Mouse (Mus musculus) limb, embryonic 13.5 days (tissue): ENCODE measurements around the gene Ggt5. TPM values are rescaled to one million over a fixed set of nuclear protein-coding genes. Genes with fewer than 3 reads are reported as not detected.

Experiments
- ATAC-seq: fragments of 200-750 bp; cut with Nextera tagmentation; 2 replicates; pipeline ENCODE4 v1.8.0; 2017; ENCODE audit warnings: low read depth, moderate number of reproducible peaks, moderate TSS enrichment; ENCODE audit not compliant: low FRiP score
- H3K27ac ChIP-seq: fragments of 300-500 bp; sonication (generic); 2 replicates; pipeline ENCODE4 v1.5.1; 2015; ENCODE audit warnings: inconsistent platforms, mild to moderate bottlenecking, moderate library complexity
- H3K27me3 ChIP-seq: fragments of 300-500 bp; sonication (generic); 2 replicates; pipeline ENCODE4 v1.6.1; 2015; ENCODE audit warnings: mild to moderate bottlenecking, inconsistent platforms
- H3K36me3 ChIP-seq: fragments of 300-500 bp; sonication (generic); 2 replicates; pipeline ENCODE4 v1.6.1; 2015; ENCODE audit warnings: inconsistent platforms, mild to moderate bottlenecking, moderate library complexity
- H3K4me1 ChIP-seq: fragments of 300-500 bp; sonication (generic); 2 replicates; pipeline ENCODE4 v1.6.1; 2015; ENCODE audit warnings: inconsistent platforms
- H3K4me2 ChIP-seq: fragments of 300-500 bp; sonication (generic); replicated peaks from 2 replicates; pipeline ENCODE4 v1.6.1; 2015; ENCODE audit warnings: inconsistent platforms, mild to moderate bottlenecking, moderate library complexity
- H3K4me3 ChIP-seq: fragments of 300-500 bp; sonication (generic); 2 replicates; pipeline ENCODE4 v1.5.1; 2015; ENCODE audit warnings: moderate library complexity, mild to moderate bottlenecking, inconsistent platforms
- H3K9ac ChIP-seq: fragments of 300-500 bp; sonication (generic); 2 replicates; pipeline ENCODE4 v1.6.1; 2015; ENCODE audit warnings: mild to moderate bottlenecking, inconsistent platforms
- H3K9me3 ChIP-seq: fragments of 300-500 bp; sonication (generic); 2 replicates; pipeline ENCODE4 v1.6.1; 2016; ENCODE audit warnings: inconsistent platforms
- WGBS: fragments of 180-500 bp; shearing (Covaris S2); methylation state at CpG from one replicate; pipeline ENCODE4 v1.1.7; 2015; 5-methylcytosine and 5-hydroxymethylcytosine counted together
- polyA plus RNA-seq: library from polyadenylated mRNA; unstranded; fragments of >200 nt; fragmentation: Nextera tagmentation; extraction: Ambion mirVana; gene quantifications from 2 replicates; pipeline ENCODE4 v1.2.1, GENCODE M21; 2015

The Ggt5 gene
- polyA plus RNA-seq, 1 experiment from 2014 or later: 1.7 TPM

DNA sequence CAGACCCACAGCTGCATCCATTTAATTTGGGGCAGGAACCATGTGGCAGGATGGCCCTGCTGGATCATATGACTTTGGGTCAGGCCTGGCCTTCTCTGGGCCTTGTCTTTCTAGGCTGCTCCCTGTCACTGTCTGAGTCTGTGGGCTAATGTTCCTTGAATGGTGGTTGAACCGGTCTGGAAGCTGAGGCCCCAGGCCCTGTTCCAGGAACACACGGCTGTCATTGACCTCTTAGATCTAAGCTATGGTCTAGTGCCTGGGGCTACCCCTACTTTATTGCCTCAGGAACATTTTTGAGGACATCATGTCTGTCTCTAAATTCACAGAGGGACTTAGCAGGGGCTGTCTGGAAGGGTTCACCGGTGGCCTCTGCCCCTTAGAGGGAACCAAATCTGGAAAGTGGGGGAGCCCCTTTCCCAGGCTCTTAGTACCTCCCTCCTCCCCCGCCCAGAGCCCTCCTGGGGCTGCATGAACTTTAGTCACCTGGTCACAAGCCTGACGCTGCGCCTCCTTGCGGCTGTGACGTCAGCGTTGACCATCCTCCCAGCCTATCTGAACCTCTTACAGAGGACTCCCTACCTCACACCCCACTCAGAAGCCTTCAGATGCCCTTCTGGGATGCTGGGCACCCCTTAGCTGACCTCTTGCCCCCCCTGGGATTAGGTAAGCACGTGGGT, 18.0 kb upstream of the Ggt5 start:
- H3K4me2 ChIP-seq: no peak overlapping the region
- WGBS: 22% methylated on average over 10 of the region's 10 CpGs
- no peaks in the 10 kb centered on the region for H3K36me3 ChIP-seq
- no peak overlapping the region for H3K9ac ChIP-seq
- H3K9me3 ChIP-seq: no peaks in the 10 kb centered on the region
- no peak overlapping the region for H3K27ac ChIP-seq
- peaks cover 4% of the 10 kb centered on the region; the same call in 1 of the 2 replicates for H3K27me3 ChIP-seq
- ATAC-seq: no peak
- H3K4me1 ChIP-seq: 0 out of 2 replicates have a peak, but pooled peaks cover 2% of the 10 kb centered on the region
- no peak overlapping the region for H3K4me3 ChIP-seq

DNA sequence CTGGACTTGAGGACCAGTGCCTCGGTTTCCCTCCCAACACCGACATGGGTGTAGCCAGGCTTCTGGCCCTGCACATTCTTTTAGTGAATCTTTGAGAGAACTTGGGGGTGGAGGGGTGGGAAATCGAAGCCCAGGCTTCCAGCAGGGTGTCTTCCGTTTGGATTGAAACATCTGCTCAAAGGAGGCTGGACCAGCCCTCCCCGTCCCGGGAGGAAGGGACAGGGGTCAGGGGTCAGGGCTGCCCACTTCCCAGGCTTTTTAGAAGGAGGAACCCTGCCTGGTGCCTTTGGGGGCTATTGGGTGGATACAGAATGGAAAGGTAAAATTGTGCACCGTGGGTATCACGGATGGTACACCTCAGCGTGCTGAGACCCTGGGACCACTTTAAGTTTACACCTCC, 17.2 kb upstream of the Ggt5 start:
- 50% methylated on average over 9 of the region's 9 CpGs for WGBS

DNA sequence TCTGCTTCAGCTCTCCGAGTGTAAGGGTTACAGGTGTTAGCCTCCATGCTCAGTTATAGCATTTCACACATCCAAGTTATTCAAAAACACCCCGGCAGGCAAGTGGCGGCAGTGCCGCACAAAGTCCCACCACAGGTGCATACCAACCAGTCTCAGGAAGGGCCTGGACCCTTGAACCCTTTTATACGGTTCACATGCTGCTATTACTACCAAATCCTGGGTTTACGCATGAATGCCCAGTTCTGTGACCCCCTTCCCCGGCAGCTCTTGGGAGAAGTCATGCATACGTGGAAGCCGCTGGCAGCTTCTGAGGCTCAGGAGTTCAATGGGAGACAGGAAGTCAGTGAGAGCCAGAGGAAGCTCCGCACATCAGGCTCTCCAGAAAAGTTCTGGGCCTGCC, 16.0 kb upstream of the Ggt5 start:
- 69% methylated on average over 10 of the region's 10 CpGs for WGBS
- 0 out of 2 replicates have a peak, but pooled peaks cover 2% of the 10 kb centered on the region for H3K4me1 ChIP-seq
- H3K4me2 ChIP-seq: no peak overlapping the region
- no peak overlapping the region for H3K4me3 ChIP-seq
- no peak overlapping the region for H3K9ac ChIP-seq
- no peaks in the 10 kb centered on the region for H3K9me3 ChIP-seq
- peaks cover 2% of the 10 kb centered on the region; the same call in 1 of the 2 replicates for H3K27me3 ChIP-seq
- ATAC-seq: no peak
- H3K36me3 ChIP-seq: no peaks in the 10 kb centered on the region
- H3K27ac ChIP-seq: no peak overlapping the region

More for the DNA sequence above, 17.2 kb upstream of the Ggt5 start:
- H3K4me2 ChIP-seq: no peak overlapping the region
- ATAC-seq: no peak
- peaks cover 4% of the 10 kb centered on the region; the same call in 1 of the 2 replicates for H3K27me3 ChIP-seq
- no peak overlapping the region for H3K4me3 ChIP-seq
- H3K27ac ChIP-seq: no peak overlapping the region
- no peak overlapping the region for H3K9ac ChIP-seq
- H3K9me3 ChIP-seq: no peaks in the 10 kb centered on the region
- no peaks in the 10 kb centered on the region for H3K36me3 ChIP-seq
- H3K4me1 ChIP-seq: 0 out of 2 replicates have a peak, but pooled peaks cover 2% of the 10 kb centered on the region

DNA sequence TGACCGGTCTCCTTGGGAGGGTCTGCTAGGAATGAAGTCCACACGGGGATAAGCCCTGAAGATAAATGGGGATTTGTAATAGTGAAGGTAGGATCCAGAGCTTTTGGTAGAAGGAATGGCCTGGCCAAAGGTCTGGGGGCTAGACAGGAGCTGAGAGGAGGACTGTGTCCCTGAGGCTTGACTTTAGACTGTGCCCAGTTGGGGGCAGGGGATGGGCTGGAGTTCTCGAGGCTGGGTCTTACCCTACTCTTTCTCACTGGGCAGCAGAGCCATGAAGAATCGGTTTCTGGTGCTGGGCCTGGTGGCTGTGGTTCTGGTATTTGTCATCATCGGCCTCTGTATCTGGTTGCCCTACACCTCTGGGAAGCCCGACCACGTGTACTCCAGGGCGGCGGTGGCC, 15.2 kb upstream of the Ggt5 start:
- ATAC-seq: no peak
- H3K9me3 ChIP-seq: no peaks in the 10 kb centered on the region
- H3K27ac ChIP-seq: no peak overlapping the region
- WGBS: 86% methylated on average over 9 of the region's 9 CpGs
- H3K27me3 ChIP-seq: no peaks in the 10 kb centered on the region
- H3K36me3 ChIP-seq: no peaks in the 10 kb centered on the region
- no peak overlapping the region for H3K9ac ChIP-seq
- H3K4me1 ChIP-seq: no peaks in the 10 kb centered on the region
- no peak overlapping the region for H3K4me2 ChIP-seq
- no peak overlapping the region for H3K4me3 ChIP-seq

DNA sequence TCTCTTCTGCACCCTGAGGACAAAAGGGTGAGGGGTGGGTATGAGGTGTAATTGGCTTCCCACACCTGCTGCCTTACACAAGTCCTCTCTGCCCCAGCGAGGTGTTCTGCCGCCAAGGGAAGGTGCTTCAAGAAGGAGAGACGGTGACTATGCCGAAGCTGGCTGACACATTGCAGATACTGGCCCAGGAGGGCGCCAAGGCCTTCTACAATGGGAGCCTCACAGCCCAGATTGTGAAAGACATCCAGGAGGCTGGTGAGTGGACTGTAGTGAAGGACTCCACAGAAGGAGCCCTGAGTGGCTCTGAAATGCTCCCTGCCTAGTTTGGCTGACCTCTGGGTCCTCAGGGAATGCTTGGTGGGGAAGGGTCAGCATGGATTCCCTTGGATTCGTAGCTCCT, 10.0 kb upstream of the Ggt5 start:
- WGBS: 84% methylated on average over 6 of the region's 6 CpGs
- H3K4me3 ChIP-seq: no peak overlapping the region
- no peaks in the 10 kb centered on the region for H3K27me3 ChIP-seq
- no peak overlapping the region for H3K27ac ChIP-seq
- no peak overlapping the region for H3K4me2 ChIP-seq
- H3K4me1 ChIP-seq: no peaks in the 10 kb centered on the region
- H3K9ac ChIP-seq: no peak overlapping the region
- no peaks in the 10 kb centered on the region for H3K9me3 ChIP-seq
- ATAC-seq: no peak
- no peaks in the 10 kb centered on the region for H3K36me3 ChIP-seq

DNA sequence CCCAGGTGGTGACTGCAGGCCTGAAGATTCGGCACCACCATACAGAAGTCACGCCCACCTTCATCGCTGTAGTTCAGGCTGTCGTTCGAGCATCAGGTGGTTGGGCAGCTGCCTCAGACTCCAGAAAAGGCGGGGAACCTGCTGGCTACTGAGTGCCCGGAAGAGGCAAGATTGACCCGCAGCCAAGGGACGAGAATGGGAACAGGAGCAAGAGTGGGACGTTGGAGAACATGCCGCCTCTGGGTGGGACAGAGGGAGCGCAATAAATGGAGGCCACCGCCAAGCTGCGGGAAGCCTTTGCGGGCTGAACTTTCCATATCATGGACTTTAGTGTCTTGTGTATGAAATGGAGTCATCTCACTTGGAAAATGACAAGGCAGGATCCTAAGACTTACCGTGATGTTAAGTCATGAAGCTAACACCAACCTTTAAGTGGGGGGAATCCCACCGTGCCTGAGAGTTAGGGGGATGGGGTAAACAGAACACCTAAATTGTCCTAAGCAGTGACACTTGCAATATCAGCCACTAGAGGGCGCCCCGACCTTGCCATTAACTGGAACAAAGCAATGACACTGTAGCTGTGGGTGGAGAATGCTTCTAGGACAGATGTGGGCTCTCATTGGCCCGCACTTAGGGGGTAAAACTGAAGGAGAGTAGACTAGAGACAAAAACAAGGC, 3.1 kb upstream of the Ggt5 start:
- Histone ChIP-seq H3K36me3 (no peaks in the 10 kb centered on the region), H3K4me2 (peak overlapping the region; percentile 58), H3K9me3 (no peaks in the 10 kb centered on the region), H3K4me3 (peak overlapping the region; percentile 24), H3K9ac (peak overlapping the region; percentile 48; the same call in 1 of the 2 replicates), H3K4me1 (peaks cover 24% of the 10 kb centered on the region), H3K27me3 (0 out of 2 replicates have a peak, but pooled peaks cover 6% of the 10 kb centered on the region), H3K27ac (no peak overlapping the region)
- 18% methylated on average over 20 of the region's 20 CpGs for WGBS
- peak; percentile 75 for ATAC-seq

DNA sequence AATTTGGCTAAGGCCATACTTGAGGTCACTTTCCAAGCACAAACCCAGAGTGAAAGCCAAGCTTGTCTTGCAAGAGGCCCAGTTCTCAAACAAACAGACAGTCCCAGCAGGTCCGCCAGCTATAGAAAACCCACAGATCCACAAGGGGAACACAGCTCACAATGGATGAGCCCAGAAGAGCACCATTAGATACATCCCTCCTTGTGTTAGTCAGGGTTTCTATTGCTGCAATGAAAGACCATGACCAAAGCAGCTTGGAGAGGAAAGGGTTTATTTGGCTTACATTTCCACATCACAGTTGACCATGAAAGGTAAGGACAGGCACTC, 2.6 kb upstream of the Ggt5 start:
- H3K27me3 ChIP-seq: 0 out of 2 replicates have a peak, but pooled peaks cover 6% of the 10 kb centered on the region
- H3K4me1 ChIP-seq: peaks cover 24% of the 10 kb centered on the region
- no peak overlapping the region for H3K9ac ChIP-seq
- H3K9me3 ChIP-seq: no peaks in the 10 kb centered on the region
- peak overlapping the region; percentile 58; the same call in 1 of the 2 replicates for H3K4me2 ChIP-seq
- H3K27ac ChIP-seq: no peak overlapping the region
- peak; percentile 9; the same call in 1 of the 2 replicates for ATAC-seq
- WGBS: 92% methylated on average over 1 of the region's 1 CpGs
- H3K36me3 ChIP-seq: no peaks in the 10 kb centered on the region
- no peak overlapping the region for H3K4me3 ChIP-seq

DNA sequence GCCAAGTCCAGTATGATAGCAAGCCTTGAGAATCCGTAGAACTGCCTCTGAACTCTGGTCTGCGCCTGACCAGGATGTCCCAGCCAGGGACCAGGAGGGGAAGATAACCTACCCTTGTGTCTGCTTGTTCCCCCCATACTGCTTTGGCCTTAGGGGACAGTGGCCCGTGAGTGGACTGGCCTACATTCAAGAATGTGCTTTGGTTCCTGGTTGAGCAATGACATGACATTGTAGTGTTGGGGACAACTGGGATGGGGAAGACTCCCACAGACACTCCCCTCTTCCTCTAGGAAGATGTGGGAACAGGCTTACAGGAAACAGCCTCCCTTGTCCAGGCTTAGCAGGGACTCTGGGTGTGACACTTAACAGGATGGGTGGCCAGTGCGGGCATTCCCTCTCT, 1.4 kb upstream of the Ggt5 start:
- Histone ChIP-seq H3K36me3 (no peaks in the 10 kb centered on the region), H3K27ac (no peak overlapping the region), H3K27me3 (0 out of 2 replicates have a peak, but pooled peaks cover 6% of the 10 kb centered on the region), H3K9me3 (no peaks in the 10 kb centered on the region), H3K4me3 (no peak overlapping the region), H3K4me1 (peaks cover 24% of the 10 kb centered on the region), H3K9ac (no peak overlapping the region), H3K4me2 (no peak overlapping the region)
- ATAC-seq: no peak
- WGBS: 86% methylated on average over 4 of the region's 4 CpGs

DNA sequence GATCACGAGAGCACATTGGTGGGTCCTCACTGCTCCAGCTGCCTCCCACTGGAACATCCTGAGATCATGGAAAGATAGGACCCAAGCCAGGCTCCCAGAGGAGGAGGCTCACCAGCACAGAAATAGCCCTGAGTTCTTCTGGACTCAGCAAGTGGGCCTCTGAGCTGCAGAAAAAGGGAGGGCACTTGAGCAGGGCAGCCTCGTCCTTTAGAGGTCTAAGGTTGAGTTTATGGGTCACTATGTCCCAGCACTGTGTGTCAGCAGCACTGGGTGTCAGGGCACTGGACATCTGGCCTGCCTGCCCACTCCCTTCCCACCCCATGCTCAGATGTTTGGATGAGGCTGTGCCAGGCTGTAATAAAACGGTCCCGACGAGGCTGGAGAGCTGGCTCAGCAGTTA, 804 bp upstream of the Ggt5 start:
- 42% methylated on average over 5 of the region's 5 CpGs for WGBS
- H3K4me1 ChIP-seq: peaks cover 24% of the 10 kb centered on the region
- ATAC-seq: no peak

DNA sequence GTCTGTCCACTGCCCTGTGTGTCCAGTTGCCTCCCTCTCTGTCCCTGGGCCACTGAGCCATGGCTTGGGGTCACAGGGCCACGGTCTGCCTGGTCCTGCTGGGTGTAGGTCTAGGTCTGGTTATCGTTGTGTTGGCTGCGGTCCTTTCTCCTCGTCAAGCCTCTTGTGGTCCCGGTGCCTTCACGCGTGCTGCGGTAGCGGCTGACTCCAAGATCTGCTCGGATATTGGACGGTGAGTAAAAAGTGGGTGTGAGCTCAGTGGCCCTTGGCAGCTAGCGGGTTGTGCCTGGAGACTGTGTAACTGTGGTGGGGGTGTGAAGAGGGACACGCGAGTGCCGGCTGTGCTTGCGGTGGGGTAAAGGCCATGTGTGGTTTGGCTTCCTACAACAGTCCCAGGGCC, 511 bp downstream of the Ggt5 start:
- Histone ChIP-seq H3K4me3 (no peak overlapping the region), H3K9ac (peak overlapping the region; percentile 36; the same call in 1 of the 2 replicates), H3K9me3 (no peaks in the 10 kb centered on the region), H3K4me1 (peaks cover 24% of the 10 kb centered on the region), H3K36me3 (no peaks in the 10 kb centered on the region), H3K27ac (no peak overlapping the region; the same call in 1 of the 2 replicates), H3K4me2 (peak overlapping the region; percentile 45), H3K27me3 (0 out of 2 replicates have a peak, but pooled peaks cover 6% of the 10 kb centered on the region)
- ATAC-seq: no peak
- 57% methylated on average over 16 of the region's 16 CpGs for whole genome bisulfite sequencing

More for the DNA sequence above, 804 bp upstream of the Ggt5 start:
- H3K27ac ChIP-seq: no peak overlapping the region
- H3K36me3 ChIP-seq: no peaks in the 10 kb centered on the region
- H3K9ac ChIP-seq: no peak overlapping the region
- H3K4me3 ChIP-seq: no peak overlapping the region
- H3K4me2 ChIP-seq: no peak overlapping the region
- no peaks in the 10 kb centered on the region for H3K9me3 ChIP-seq
- H3K27me3 ChIP-seq: 0 out of 2 replicates have a peak, but pooled peaks cover 6% of the 10 kb centered on the region

DNA sequence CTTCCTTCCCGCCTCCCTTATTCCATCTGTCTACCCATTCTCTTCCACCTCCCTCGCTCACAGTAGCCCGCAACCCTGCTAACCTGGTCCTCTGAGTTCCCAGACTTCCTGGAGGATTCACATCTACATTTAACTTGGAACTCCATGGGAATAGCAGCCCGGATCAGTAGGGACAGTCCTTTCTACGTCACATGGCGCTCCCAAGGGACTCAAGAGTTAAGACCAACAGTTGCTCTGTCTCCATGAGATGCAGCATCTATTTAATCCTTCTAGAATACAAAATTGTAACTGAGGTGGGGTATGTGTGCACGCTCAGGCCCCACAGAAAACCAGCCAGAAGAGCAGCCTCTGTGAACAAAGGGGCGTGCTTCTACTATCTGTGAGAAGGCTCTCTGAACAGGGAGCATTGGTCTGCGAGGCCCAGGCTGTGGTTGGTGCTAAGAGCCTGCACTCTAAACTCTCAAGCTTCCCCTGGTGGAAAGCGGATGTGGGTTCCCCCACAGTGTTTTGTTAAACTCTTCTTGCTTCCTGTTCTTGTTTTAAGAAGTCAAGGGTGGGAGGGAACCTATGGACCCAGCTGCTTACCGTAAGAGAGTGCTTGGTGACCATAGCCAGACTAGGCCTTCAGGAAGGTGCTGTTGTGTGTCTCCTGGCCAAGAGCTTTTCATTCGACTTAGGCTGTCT, 2.2 kb downstream of the Ggt5 start:
- no peak for ATAC-seq
- no peak overlapping the region for H3K4me3 ChIP-seq
- H3K36me3 ChIP-seq: no peaks in the 10 kb centered on the region
- 76% methylated on average over 12 of the region's 12 CpGs for WGBS
- no peak overlapping the region for H3K27ac ChIP-seq
- H3K9me3 ChIP-seq: no peaks in the 10 kb centered on the region
- H3K4me2 ChIP-seq: no peak overlapping the region
- H3K9ac ChIP-seq: no peak overlapping the region
- H3K27me3 ChIP-seq: no peaks in the 10 kb centered on the region
- peaks cover 19% of the 10 kb centered on the region for H3K4me1 ChIP-seq

DNA sequence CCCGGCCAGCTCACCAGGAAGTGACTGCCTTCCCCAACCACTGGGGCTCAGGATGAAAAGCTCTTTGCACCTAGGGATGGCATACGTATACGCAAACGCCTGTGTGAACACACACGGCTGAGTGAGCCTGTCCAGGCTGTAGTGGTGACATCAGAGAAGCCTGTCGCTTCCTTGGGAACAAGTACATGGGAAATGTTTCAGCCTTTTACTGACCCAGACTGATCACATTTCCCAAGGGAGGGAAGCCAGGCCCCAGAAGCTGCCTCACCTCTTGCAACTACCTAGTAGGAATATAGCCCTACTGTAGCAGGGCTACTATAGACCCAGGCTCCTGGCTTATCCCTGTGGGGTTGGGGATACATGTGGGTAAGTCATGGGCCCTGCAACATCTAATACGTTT, 3.4 kb downstream of the Ggt5 start:
- ATAC-seq: no peak
- Histone ChIP-seq H3K4me3 (no peak overlapping the region), H3K4me2 (no peak overlapping the region), H3K9me3 (peaks cover 8% of the 10 kb centered on the region), H3K27ac (no peak overlapping the region), H3K36me3 (no peaks in the 10 kb centered on the region), H3K4me1 (peaks cover 17% of the 10 kb centered on the region), H3K9ac (no peak overlapping the region), H3K27me3 (no peaks in the 10 kb centered on the region)
- 77% methylated on average over 7 of the region's 7 CpGs for WGBS
